Mouse (Mus musculus): ENCODE results near the gene Scube1.
A peak's percentile ranks its signal among the peaks of the same experiment; 100 is the strongest.

The Scube1 gene

GRCm38 (mm10) chr15:83594513-83595363 lies 130.1 kb downstream of the Scube1 start, which contains the start of gene Ttll12:
Gene Ttll12 (minus strand): TSS chr15:83595157.
- peak; percentile 99 for DNase-seq (ENCODE audit: low spot score)

GRCm38 (mm10) chr15:83593702-83594512 lies 130.9 kb downstream of the Scube1 start:
- DNase-seq (ENCODE audit: low spot score) = peak; percentile 77

- DNase-seq (ENCODE audit: low spot score) = peak; percentile 89
Observed at GRCm38 (mm10) chr15:83593189-83593585, 131.6 kb downstream of the Scube1 start.

- DNase-seq (ENCODE audit: low spot score) = no peak
Observed at GRCm38 (mm10) chr15:83592260-83593188, 132.3 kb downstream of the Scube1 start.

GRCm38 (mm10) chr15:83591758-83592157 lies 133.1 kb downstream of the Scube1 start:
- DNase-seq (ENCODE audit: low spot score) = no peak

- no peak for DNase-seq (ENCODE audit: low spot score)
Observed at GRCm38 (mm10) chr15:83590841-83591240, 134.0 kb downstream of the Scube1 start.

- DNase-seq (ENCODE audit: low spot score) = no peak
Observed at GRCm38 (mm10) chr15:83584741-83585220, 140.0 kb downstream of the Scube1 start.

- peak; percentile 72 for DNase-seq (ENCODE audit: low spot score)
Observed at GRCm38 (mm10) chr15:83583419-83584156, 141.2 kb downstream of the Scube1 start.

- DNase-seq (ENCODE audit: low spot score) = no peak
Observed at GRCm38 (mm10) chr15:83582931-83583330, 141.9 kb downstream of the Scube1 start.

- no peak for DNase-seq (ENCODE audit: low spot score)
Observed at GRCm38 (mm10) chr15:83576651-83577050, 148.2 kb downstream of the Scube1 start.

GRCm38 (mm10) chr15:83575543-83575942 lies 149.3 kb downstream of the Scube1 start:
- no peak for DNase-seq (ENCODE audit: low spot score)

GRCm38 (mm10) chr15:83574731-83575351 lies 150.0 kb downstream of the Scube1 start:
- DNase-seq (ENCODE audit: low spot score) = peak; percentile 66

GRCm38 (mm10) chr15:83573606-83574005 lies 151.2 kb downstream of the Scube1 start:
- DNase-seq (ENCODE audit: low spot score) = no peak

GRCm38 (mm10) chr15:83572132-83572531 lies 152.7 kb downstream of the Scube1 start:
- no peak for DNase-seq (ENCODE audit: low spot score)

- DNase-seq (ENCODE audit: low spot score) = no peak
Observed at GRCm38 (mm10) chr15:83571636-83572035, 153.2 kb downstream of the Scube1 start.

GRCm38 (mm10) chr15:83570641-83571040 lies 154.2 kb downstream of the Scube1 start:
- DNase-seq (ENCODE audit: low spot score) = no peak

- DNase-seq (ENCODE audit: low spot score) = no peak
Observed at GRCm38 (mm10) chr15:83569682-83570081, 155.1 kb downstream of the Scube1 start.

- DNase-seq (ENCODE audit: low spot score) = no peak
Observed at GRCm38 (mm10) chr15:83568544-83568943, 156.3 kb downstream of the Scube1 start.

- DNase-seq (ENCODE audit: low spot score) = peak; percentile 39
Observed at GRCm38 (mm10) chr15:83567728-83568127, 157.1 kb downstream of the Scube1 start.

- DNase-seq (ENCODE audit: low spot score) = no peak
Observed at GRCm38 (mm10) chr15:83566006-83566405, 158.8 kb downstream of the Scube1 start.
